Mouse (Mus musculus): ENCODE data around the gene Rnf208. TPM values are rescaled to one million over a fixed set of nuclear protein-coding genes. Genes with fewer than 3 reads are reported as not detected.

Gene Rnf208
- polyA plus RNA-seq, 1 experiment: 49.1 TPM

DNA sequence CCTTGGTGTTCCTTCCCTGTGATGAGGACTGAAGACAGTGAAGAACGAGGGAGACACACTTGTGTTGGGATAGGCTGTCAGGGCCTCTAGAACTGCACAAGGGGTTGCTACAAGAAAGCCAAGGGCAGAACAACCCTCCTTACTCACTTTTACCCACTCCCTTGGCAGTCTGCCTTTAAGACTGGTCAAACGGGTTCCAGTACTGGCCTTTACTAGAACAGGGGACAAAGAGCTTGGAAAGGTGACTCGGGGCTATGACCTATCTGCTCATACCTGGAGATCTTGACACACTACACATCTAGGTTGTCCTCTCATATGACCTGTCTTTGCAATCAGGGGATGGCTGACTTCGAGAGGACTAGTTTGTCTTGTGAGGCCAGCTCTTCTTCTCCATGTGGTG lies 4.5 kb upstream of the Rnf208 start:
- peak overlapping the region; percentile 62; the same call in 1 of the 2 replicates for H3K27ac ChIP-seq (ENCODE audit: insufficient read depth, low read depth, low read length)
- no peaks in the 10 kb centered on the region for H3K36me3 ChIP-seq (ENCODE audit: control insufficient read depth, insufficient read depth, low read length)
- H3K4me1 ChIP-seq (ENCODE audit: control insufficient read depth, insufficient read depth, low read length): peaks cover 22% of the 10 kb centered on the region
- WGBS: 50% methylated on average over 4 of the region's 4 CpGs
- no peaks in the 10 kb centered on the region for H3K27me3 ChIP-seq (replicated peaks; ENCODE audit: control insufficient read depth, insufficient read depth, low read length)
- H3K4me3 ChIP-seq (ENCODE audit: insufficient read depth, low read depth, low read length): no peak overlapping the region
- peak; percentile 76 for DNase-seq
- TF ChIP-seq POLR2A (IDR thresholded peaks at IDR 0.05; ENCODE audit: low read depth, low read length) (no peak), CTCF (conservative IDR thresholded peaks at IDR 0.05; ENCODE audit: insufficient read depth, insufficient read length, low read depth, low read length) (no peak)

DNA sequence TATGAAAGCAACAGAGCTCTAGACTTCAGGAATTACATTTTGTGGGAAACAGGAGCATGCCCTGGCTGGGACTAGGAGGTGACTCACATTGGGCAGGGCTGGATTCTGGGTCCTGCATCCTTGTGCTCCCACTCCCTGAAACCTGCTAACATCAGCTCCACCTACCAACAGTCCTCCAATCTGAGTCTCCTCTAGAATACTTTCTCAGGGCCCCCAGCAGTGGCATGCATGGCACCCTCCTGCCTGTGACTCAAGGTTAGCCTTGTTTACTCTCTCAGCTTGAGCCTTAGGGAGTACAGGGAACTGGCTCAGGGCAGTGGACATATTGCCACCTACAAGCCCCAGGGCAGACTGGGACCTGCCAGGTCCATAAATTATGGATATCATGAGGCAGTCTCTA lies 3.9 kb upstream of the Rnf208 start:
- DNase-seq: no peak
- peak overlapping the region; percentile 50; the same call in 1 of the 2 replicates for H3K27ac ChIP-seq (ENCODE audit: insufficient read depth, low read depth, low read length)

DNA sequence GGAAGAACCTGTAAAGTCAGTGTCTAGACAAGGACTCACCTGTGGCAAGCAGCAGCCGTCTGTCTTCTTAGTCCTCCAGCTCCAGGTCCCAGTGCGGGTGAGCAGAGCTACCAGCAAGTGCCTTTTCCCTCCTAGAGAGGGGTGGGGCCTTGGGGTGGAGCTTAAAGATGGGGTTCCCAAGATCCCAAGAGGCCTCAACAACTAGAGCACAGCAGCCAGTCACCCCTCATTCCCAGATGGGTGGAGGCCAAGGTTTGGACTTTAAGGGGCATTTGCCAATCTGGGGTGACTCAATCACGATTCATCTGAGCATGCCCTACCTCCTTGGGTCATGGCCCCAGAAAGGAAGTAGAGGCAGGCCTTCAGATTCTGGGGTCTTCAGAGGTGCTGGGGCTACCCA lies 2.3 kb upstream of the Rnf208 start:
- H3K4me3 ChIP-seq (ENCODE audit: insufficient read depth, low read depth, low read length): no peak overlapping the region
- whole genome bisulfite sequencing: 81% methylated on average over 3 of the region's 3 CpGs
- TF ChIP-seq POLR2A (IDR thresholded peaks at IDR 0.05; ENCODE audit: low read depth, low read length): no peak
- no peak for TF ChIP-seq CTCF (conservative IDR thresholded peaks at IDR 0.05; ENCODE audit: insufficient read depth, insufficient read length, low read depth, low read length)
- H3K27ac ChIP-seq (ENCODE audit: insufficient read depth, low read depth, low read length): no peak overlapping the region
- H3K4me1 ChIP-seq (ENCODE audit: control insufficient read depth, insufficient read depth, low read length): peaks cover 22% of the 10 kb centered on the region
- DNase-seq: no peak
- H3K36me3 ChIP-seq (ENCODE audit: control insufficient read depth, insufficient read depth, low read length): no peaks in the 10 kb centered on the region
- H3K27me3 ChIP-seq (replicated peaks; ENCODE audit: control insufficient read depth, insufficient read depth, low read length): no peaks in the 10 kb centered on the region

More for the DNA sequence above, 3.9 kb upstream of the Rnf208 start:
- no peaks in the 10 kb centered on the region for H3K27me3 ChIP-seq (replicated peaks; ENCODE audit: control insufficient read depth, insufficient read depth, low read length)
- H3K4me1 ChIP-seq (ENCODE audit: control insufficient read depth, insufficient read depth, low read length): peaks cover 22% of the 10 kb centered on the region
- H3K4me3 ChIP-seq (ENCODE audit: insufficient read depth, low read depth, low read length): no peak overlapping the region
- H3K36me3 ChIP-seq (ENCODE audit: control insufficient read depth, insufficient read depth, low read length): no peaks in the 10 kb centered on the region
- TF ChIP-seq CTCF (conservative IDR thresholded peaks at IDR 0.05; ENCODE audit: insufficient read depth, insufficient read length, low read depth, low read length) (no peak), POLR2A (IDR thresholded peaks at IDR 0.05; ENCODE audit: low read depth, low read length) (no peak)

DNA sequence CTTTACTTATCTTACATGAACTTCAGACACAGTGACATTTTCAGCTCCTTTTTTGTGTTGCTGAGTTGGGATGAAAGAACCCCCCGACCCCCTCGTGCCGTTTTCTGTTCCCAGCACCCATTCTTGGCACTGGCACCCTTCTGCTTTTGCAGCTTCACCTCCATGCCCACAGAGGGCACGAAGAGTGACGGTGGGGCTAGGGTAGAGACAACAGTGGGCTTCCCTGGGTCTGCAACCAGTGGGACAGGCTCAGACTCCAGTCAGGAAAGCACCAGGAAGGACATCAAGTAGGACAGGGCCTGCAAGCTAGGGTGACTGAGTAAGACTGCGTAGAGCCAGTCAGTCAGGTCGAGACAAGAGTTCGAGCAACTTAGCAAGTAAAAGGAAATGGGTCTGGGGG lies 1.7 kb upstream of the Rnf208 start:
- peak overlapping the region; percentile 43; the same call in 1 of the 2 replicates for H3K4me3 ChIP-seq (ENCODE audit: insufficient read depth, low read depth, low read length)
- H3K27ac ChIP-seq (ENCODE audit: insufficient read depth, low read depth, low read length): peak overlapping the region; percentile 61; the same call in 1 of the 2 replicates
- peaks cover 22% of the 10 kb centered on the region for H3K4me1 ChIP-seq (ENCODE audit: control insufficient read depth, insufficient read depth, low read length)
- TF ChIP-seq CTCF (conservative IDR thresholded peaks at IDR 0.05; ENCODE audit: insufficient read depth, insufficient read length, low read depth, low read length) (no peak), POLR2A (IDR thresholded peaks at IDR 0.05; ENCODE audit: low read depth, low read length) (no peak)
- DNase-seq: no peak
- no peaks in the 10 kb centered on the region for H3K27me3 ChIP-seq (replicated peaks; ENCODE audit: control insufficient read depth, insufficient read depth, low read length)
- WGBS: 60% methylated on average over 8 of the region's 8 CpGs
- no peaks in the 10 kb centered on the region for H3K36me3 ChIP-seq (ENCODE audit: control insufficient read depth, insufficient read depth, low read length)

DNA sequence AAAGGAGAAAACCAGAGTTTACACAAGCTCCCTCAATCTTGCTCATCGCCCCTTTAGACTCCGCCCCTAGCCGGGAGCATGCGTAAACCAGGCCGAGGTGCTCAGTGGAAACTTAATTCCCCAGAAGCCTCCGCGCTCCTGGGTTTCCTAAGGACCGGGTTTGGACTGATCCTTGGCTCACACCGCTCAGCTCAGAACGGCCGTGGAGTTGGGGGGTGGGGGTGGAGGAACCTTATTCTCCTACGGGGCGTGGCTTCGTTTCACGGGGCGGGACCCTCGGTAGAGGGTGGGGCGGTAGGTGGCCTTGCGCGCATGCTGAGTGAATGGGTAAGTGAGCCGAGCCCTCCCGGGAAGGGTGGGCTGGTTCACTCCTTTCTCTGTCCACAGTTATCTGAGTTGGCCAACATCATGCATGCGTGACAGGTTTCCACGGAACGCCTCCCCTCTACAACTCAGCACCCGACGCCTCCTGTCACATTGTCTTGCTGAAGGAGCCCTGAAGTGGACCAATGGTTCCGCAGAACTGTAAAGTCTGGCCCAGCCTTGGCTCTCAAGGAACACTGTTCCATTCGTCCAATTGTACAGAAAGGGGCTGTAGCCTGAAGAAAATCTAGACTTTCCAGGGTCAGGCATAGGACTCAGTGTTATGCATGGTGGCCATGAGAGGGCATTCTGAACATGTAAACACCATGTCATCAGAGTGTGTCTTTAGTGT lies 1.2 kb upstream of the Rnf208 start:
- Histone ChIP-seq H3K27me3 (replicated peaks; ENCODE audit: control insufficient read depth, insufficient read depth, low read length) (no peaks in the 10 kb centered on the region), H3K36me3 (ENCODE audit: control insufficient read depth, insufficient read depth, low read length) (no peaks in the 10 kb centered on the region), H3K27ac (ENCODE audit: insufficient read depth, low read depth, low read length) (peak overlapping the region; percentile 61; the same call in 1 of the 2 replicates), H3K4me3 (ENCODE audit: insufficient read depth, low read depth, low read length) (peak overlapping the region; percentile 43), H3K4me1 (ENCODE audit: control insufficient read depth, insufficient read depth, low read length) (peaks cover 17% of the 10 kb centered on the region)
- 2% methylated on average over 29 of the region's 29 CpGs for WGBS
- no peak for TF ChIP-seq CTCF (conservative IDR thresholded peaks at IDR 0.05; ENCODE audit: insufficient read depth, insufficient read length, low read depth, low read length)
- no peak for TF ChIP-seq POLR2A (IDR thresholded peaks at IDR 0.05; ENCODE audit: low read depth, low read length)
- peak; percentile 92 for DNase-seq

DNA sequence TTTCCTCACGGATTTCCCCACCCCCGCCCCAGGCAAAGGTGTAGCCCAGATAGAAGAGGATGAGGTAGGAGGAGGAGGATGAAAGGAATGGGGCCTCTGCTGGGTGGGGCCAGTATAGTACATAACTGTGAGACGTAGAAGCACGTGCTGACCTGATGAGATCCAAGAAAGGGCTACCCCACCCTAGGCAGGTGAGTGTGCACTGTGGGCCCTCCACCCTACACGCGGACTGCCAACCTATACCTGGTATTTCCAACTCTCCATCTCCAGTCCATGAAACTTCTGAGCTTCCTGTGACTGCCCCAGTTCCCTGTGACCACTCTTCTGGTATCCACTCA lies 648 bp upstream of the Rnf208 start:
- WGBS: 10% methylated on average over 6 of the region's 6 CpGs
- Histone ChIP-seq H3K4me1 (ENCODE audit: control insufficient read depth, insufficient read depth, low read length) (peaks cover 14% of the 10 kb centered on the region; the same call in 1 of the 2 replicates), H3K27ac (ENCODE audit: insufficient read depth, low read depth, low read length) (no peak overlapping the region; the same call in 1 of the 2 replicates), H3K4me3 (ENCODE audit: insufficient read depth, low read depth, low read length) (no peak overlapping the region; the same call in 1 of the 2 replicates), H3K27me3 (replicated peaks; ENCODE audit: control insufficient read depth, insufficient read depth, low read length) (no peaks in the 10 kb centered on the region), H3K36me3 (ENCODE audit: control insufficient read depth, insufficient read depth, low read length) (no peaks in the 10 kb centered on the region)
- no peak for DNase-seq
- TF ChIP-seq POLR2A (IDR thresholded peaks at IDR 0.05; ENCODE audit: low read depth, low read length) (no peak), CTCF (conservative IDR thresholded peaks at IDR 0.05; ENCODE audit: insufficient read depth, insufficient read length, low read depth, low read length) (no peak)

DNA sequence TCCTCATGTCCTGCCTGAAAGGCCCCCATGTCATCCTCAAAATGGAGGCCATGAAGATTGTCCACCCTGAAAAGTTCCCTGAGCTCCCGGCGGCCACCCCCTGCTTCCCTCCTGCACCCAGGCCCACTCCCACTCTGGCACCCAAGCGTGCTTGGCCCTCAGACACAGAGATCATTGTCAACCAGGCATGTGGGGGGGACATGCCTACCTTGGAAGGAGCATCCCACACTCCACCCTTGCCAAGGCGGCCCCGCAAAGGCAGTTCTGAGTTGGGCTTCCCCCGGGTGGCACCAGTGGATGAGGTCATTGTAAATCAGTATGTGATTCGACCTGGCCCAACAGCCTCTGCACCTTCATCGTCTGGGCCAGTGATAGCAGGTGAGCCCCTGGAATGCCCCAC lies 1.3 kb downstream of the Rnf208 start:
- no peak overlapping the region for H3K27ac ChIP-seq (ENCODE audit: insufficient read depth, low read depth, low read length)
- TF ChIP-seq CTCF (conservative IDR thresholded peaks at IDR 0.05; ENCODE audit: insufficient read depth, insufficient read length, low read depth, low read length): no peak
- WGBS: 82% methylated on average over 8 of the region's 8 CpGs
- H3K36me3 ChIP-seq (ENCODE audit: control insufficient read depth, insufficient read depth, low read length): no peaks in the 10 kb centered on the region
- DNase-seq: no peak
- H3K27me3 ChIP-seq (replicated peaks; ENCODE audit: control insufficient read depth, insufficient read depth, low read length): no peaks in the 10 kb centered on the region
- no peak overlapping the region for H3K4me3 ChIP-seq (ENCODE audit: insufficient read depth, low read depth, low read length)
- peaks cover 10% of the 10 kb centered on the region; the same call in 1 of the 2 replicates for H3K4me1 ChIP-seq (ENCODE audit: control insufficient read depth, insufficient read depth, low read length)

All from kidney, adult 2 months (tissue).